Mouse (Mus musculus): ENCODE measurements around the gene Gm49320. TPM values are rescaled to one million over a fixed set of nuclear protein-coding genes. Genes with fewer than 3 reads are reported as not detected.

The Gm49320 gene
- polyA plus RNA-seq (2011; ENCODE audit: insufficient read depth, insufficient read length, low replicate concordance, missing spikeins) = 1.3 TPM in 1 of 2 replicates, not detected in the other

DNA sequence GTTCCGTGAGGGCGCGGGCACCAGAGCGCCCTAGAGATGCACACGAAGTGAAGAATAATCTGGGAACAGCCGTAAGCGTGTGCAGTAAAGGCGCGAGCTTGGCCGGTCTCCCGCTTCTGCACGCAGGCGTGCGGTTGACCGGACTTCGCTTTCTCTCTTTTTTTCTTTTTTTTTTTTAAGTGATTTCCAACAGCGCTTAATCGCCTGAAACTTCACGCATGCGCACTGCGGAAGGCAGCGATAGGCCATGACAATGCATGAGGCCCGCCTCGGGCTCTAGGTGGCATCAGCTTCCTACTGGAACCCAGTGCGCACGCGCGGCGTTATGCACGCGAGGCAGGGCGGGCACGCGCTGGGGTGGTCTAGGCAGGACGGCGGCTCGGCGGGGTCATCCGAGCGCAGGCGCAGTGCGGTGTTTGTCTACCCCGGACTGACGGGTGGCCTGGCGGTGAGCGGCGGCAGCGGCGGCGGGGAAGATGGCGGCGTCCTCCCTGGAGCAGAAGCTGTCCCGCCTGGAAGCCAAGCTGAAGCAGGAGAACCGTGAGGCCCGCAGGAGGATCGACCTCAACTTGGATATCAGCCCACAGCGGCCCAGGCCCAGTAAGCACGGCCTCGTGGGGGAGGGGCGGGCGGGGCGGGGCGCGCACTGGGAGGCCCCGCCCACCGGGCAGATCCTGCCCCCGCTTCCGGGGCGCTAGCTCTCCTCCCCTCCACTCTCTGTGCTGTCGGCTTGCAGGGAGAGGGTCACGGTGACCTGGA lies at the start of gene Gm49320, which contains the start of gene Map2k7:
Gene Gm49320, plus strand, starts transcription at position 432 of the 759 bp plus-strand sequence.
Gene Map2k7, plus strand, starts transcription at position 307 of the 759 bp plus-strand sequence.
- Histone ChIP-seq H3K4me3 (replicated peaks; ENCODE audit: control insufficient read depth, low read depth, low read length) (peak within 1 kb of the TSS; percentile 98), H3K27ac (ENCODE audit: control insufficient read depth, insufficient read depth, low read depth, low read length, poor library complexity) (peak within 1 kb of the TSS; percentile 91), H3K4me1 (ENCODE audit: control insufficient read depth, insufficient read depth, low read length) (peaks cover 4% of the 10 kb centered on the region; the same call in 1 of the 2 replicates)
- TF ChIP-seq POLR2A (IDR thresholded peaks at IDR 0.05; ENCODE audit: borderline replicate concordance, control insufficient read depth, low read depth, low read length) = peak; percentile 72; the same call in 1 of the 2 replicates
- TF ChIP-seq CTCF (IDR thresholded peaks at IDR 0.05; ENCODE audit: control insufficient read depth, insufficient read depth, low read length) = peak; percentile 19; the same call in 1 of the 2 replicates
- WGBS = under 1% methylated on average over 71 of the region's 71 CpGs

DNA sequence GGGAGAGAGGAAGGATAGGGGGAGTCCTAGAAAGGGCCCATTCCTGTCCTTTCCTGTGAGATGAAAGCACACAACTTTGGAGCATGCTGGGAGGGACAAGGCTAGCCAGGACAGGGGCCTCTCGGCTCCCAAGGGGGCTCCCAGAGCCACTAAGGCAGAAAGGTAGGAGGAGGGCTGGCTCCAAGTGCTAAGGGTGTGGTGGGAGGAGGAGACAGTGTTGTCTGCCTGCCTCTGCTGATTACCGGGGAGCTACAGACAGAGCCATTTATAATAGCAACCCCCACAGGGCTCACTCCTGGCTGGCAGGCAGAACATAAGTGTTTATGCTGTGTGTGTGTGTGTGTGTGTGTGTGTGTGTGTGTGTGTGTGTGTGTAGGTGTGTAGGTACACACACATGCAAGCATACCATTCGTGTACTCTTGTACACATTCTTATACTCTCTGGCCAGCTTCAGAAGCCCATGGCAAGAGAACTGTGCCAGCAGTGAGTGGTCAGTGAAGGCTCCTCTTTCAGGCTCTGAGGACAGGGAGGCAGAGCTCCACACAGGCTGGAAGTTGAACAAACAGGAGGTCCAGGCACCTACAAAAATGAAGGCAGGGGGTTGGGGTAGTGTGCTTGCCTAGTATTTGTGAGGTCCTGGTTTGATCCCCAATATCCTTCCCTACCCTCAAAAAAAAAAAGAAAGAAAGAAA lies 49.5 kb upstream of the Gm49320 start:
- peak overlapping the region; percentile 32; the same call in 1 of the 2 replicates for H3K27ac ChIP-seq (ENCODE audit: control insufficient read depth, insufficient read depth, low read depth, low read length, poor library complexity)
- H3K4me3 ChIP-seq (replicated peaks; ENCODE audit: control insufficient read depth, low read depth, low read length) = no peak overlapping the region
- TF ChIP-seq CTCF (IDR thresholded peaks at IDR 0.05; ENCODE audit: control insufficient read depth, insufficient read depth, low read length) (no peak), POLR2A (IDR thresholded peaks at IDR 0.05; ENCODE audit: borderline replicate concordance, control insufficient read depth, low read depth, low read length) (no peak)
- 59% methylated on average over 3 of the region's 3 CpGs for WGBS
- no peaks in the 10 kb centered on the region for H3K4me1 ChIP-seq (ENCODE audit: control insufficient read depth, insufficient read depth, low read length)

DNA sequence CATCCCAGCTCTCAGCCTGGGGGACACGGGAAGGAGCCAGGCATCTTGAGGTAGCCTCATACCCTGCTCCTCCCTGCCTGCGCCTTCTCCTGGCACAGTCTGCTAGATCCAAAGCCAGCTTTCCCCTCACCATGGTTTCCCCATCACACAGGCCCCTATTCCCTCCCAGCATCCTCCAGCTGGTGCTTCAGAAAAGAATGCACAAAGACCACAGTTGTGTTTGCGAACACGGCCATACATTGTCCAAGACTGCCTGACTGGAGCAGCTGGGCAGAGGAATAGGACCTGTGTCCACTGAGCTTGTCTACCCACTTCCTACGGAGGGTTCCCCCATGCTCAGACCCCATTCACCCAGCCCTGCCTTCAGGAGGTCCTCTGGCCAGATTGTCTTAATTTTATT lies 46.4 kb upstream of the Gm49320 start:
- TF ChIP-seq CTCF (IDR thresholded peaks at IDR 0.05; ENCODE audit: control insufficient read depth, insufficient read depth, low read length) (no peak), POLR2A (IDR thresholded peaks at IDR 0.05; ENCODE audit: borderline replicate concordance, control insufficient read depth, low read depth, low read length) (no peak)
- H3K27ac ChIP-seq (ENCODE audit: control insufficient read depth, insufficient read depth, low read depth, low read length, poor library complexity) = no peak overlapping the region
- 92% methylated on average over 5 of the region's 5 CpGs for WGBS
- no peaks in the 10 kb centered on the region for H3K4me1 ChIP-seq (ENCODE audit: control insufficient read depth, insufficient read depth, low read length)
- no peak overlapping the region for H3K4me3 ChIP-seq (replicated peaks; ENCODE audit: control insufficient read depth, low read depth, low read length)

DNA sequence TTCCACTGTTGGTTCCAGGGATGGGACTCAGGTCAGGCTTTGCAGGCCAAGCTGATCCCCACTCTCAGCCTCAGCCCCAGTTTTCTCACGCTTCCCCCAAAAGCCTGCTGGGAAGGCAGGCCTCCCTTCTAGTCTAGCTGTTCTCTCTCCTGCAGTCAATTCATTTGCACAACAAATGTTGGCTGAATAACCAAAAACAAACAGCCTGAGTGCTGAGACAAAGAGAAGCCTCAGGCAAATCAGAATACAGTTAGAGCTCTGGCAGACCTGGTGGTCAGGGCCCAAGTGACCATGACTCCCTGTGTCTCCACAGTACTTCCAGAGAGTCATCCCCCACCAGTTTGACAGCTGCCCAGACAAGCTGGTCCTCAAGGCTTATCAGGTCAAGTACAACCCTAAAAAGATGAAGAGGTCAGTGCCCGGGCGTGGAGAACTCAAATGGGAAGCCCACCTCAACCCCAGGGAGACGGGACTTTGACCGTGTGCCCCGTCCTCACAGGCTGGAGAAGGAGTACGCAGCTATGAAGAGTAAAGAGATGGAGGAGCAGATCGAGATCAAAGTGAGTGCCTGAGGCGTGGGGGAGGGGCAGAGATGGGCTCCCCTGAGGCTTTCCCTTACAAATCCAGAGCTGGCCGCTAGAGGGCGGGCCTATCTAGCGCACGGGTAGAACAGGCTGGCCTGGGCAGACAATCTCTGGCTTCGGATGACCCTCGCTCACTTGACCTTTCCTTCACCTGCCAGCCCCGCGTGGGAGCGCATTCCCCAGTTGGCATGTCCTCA lies 45.7 kb upstream of the Gm49320 start:
- TF ChIP-seq CTCF (IDR thresholded peaks at IDR 0.05; ENCODE audit: control insufficient read depth, insufficient read depth, low read length) (peak; percentile 85), POLR2A (IDR thresholded peaks at IDR 0.05; ENCODE audit: borderline replicate concordance, control insufficient read depth, low read depth, low read length) (no peak)
- H3K4me3 ChIP-seq (replicated peaks; ENCODE audit: control insufficient read depth, low read depth, low read length) = no peak overlapping the region
- no peak overlapping the region for H3K27ac ChIP-seq (ENCODE audit: control insufficient read depth, insufficient read depth, low read depth, low read length, poor library complexity)
- H3K4me1 ChIP-seq (ENCODE audit: control insufficient read depth, insufficient read depth, low read length) = no peaks in the 10 kb centered on the region
- 20% methylated on average over 18 of the region's 18 CpGs for WGBS

DNA sequence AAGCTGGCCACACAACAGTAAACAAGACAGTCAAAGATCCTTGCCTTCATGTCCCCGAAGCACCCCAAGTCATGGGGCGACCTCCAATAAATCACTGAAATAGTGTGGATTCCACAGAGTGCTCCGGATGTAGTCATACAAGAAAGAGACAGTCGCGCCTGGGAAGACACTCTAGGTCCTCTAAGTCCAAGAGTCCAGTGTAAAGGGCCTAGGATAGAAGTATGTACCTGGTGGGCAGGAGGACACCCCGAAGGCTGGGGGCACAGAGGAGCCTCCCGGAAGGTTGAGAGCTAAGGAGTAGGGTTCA lies 45.1 kb upstream of the Gm49320 start:
- no peaks in the 10 kb centered on the region for H3K4me1 ChIP-seq (ENCODE audit: control insufficient read depth, insufficient read depth, low read length)
- H3K27ac ChIP-seq (ENCODE audit: control insufficient read depth, insufficient read depth, low read depth, low read length, poor library complexity) = no peak overlapping the region
- TF ChIP-seq POLR2A (IDR thresholded peaks at IDR 0.05; ENCODE audit: borderline replicate concordance, control insufficient read depth, low read depth, low read length) (no peak), CTCF (IDR thresholded peaks at IDR 0.05; ENCODE audit: control insufficient read depth, insufficient read depth, low read length) (no peak)
- H3K4me3 ChIP-seq (replicated peaks; ENCODE audit: control insufficient read depth, low read depth, low read length) = no peak overlapping the region
- 56% methylated on average over 7 of the region's 7 CpGs for WGBS

DNA sequence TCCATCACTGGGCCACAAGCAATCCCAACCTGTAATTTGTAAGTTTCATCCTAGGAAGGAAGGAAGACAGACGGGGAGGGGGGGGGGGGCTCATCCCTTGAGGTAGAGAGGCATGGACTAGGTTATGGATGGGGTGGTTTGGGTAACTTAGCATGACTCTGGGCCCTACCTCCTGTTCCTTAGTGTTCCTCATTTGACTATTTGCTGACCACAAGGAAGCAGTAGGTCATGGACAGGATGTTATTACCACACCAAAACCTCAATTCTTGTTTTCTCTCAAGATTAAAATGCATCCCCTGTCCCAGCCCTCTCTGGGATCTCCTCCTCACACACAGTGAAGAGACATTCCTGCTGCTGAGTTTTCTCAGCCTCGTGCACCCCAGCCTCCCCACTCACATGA lies 37.3 kb upstream of the Gm49320 start:
- peaks cover 1% of the 10 kb centered on the region; the same call in 1 of the 2 replicates for H3K4me1 ChIP-seq (ENCODE audit: control insufficient read depth, insufficient read depth, low read length)
- no peak for TF ChIP-seq POLR2A (IDR thresholded peaks at IDR 0.05; ENCODE audit: borderline replicate concordance, control insufficient read depth, low read depth, low read length)
- TF ChIP-seq CTCF (IDR thresholded peaks at IDR 0.05; ENCODE audit: control insufficient read depth, insufficient read depth, low read length) = no peak
- 24% methylated on average over 2 of the region's 2 CpGs for WGBS
- H3K27ac ChIP-seq (ENCODE audit: control insufficient read depth, insufficient read depth, low read depth, low read length, poor library complexity) = 0 out of 2 replicates have a peak overlapping the region, but pooled peaks have one; percentile 2
- no peak overlapping the region for H3K4me3 ChIP-seq (replicated peaks; ENCODE audit: control insufficient read depth, low read depth, low read length)

DNA sequence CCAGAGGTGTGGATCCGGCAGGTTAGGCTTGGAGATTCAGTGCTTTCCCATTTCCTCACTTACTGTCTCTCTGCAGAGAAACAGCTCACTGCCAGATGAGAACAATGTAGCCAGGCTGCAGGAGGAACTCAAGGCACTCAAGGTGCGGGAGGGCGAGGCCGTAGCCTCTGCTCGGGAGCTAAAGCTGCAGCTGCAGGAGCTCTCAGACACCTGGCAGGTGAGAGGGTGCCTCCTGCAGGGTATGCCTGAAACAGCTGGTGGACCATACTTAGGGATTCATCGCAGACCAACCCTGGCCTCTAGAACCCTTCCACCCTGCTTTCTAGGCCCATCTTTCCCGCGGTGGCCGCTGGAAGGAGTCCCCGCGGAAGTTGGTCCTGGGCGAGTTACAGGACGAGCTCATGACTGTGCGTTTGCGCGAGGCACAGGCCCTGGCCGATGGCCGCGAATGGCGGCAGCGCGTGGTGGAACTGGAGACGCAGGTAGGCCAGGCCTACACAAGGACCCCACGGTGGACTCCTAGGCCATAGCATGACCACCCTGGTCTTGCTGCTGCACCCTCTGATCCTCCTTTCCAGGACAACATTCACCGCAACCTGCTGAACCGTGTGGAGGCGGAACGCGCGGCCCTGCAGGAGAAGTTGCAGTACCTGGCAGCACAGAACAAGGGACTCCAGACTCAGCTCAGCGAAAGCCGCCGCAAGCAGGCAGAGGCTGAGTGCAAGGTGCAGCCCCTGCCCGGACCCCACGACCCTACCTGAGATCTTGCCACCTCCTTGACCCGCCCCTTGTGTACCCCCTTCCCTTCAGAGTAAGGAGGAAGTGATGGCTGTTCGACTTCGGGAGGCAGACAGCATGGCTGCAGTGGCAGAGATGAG lies 33.2 kb upstream of the Gm49320 start:
- Histone ChIP-seq H3K4me1 (ENCODE audit: control insufficient read depth, insufficient read depth, low read length) (peaks cover 1% of the 10 kb centered on the region; the same call in 1 of the 2 replicates), H3K27ac (ENCODE audit: control insufficient read depth, insufficient read depth, low read depth, low read length, poor library complexity) (no peak overlapping the region), H3K4me3 (replicated peaks; ENCODE audit: control insufficient read depth, low read depth, low read length) (no peak overlapping the region)
- WGBS = 83% methylated on average over 38 of the region's 38 CpGs
- TF ChIP-seq CTCF (IDR thresholded peaks at IDR 0.05; ENCODE audit: control insufficient read depth, insufficient read depth, low read length) (no peak), POLR2A (IDR thresholded peaks at IDR 0.05; ENCODE audit: borderline replicate concordance, control insufficient read depth, low read depth, low read length) (no peak)

All from bone marrow, adult 2 months (tissue).